Mouse (Mus musculus) heart, postnatal 25 days (tissue): ENCODE results near the gene Senp1. TPM values are rescaled to one million over a fixed set of nuclear protein-coding genes. Genes with fewer than 3 reads are reported as not detected.

Experiments used
- total RNA-seq, 2 experiments: library from RNA; stranded (reverse); gene quantifications; 2 replicates each; pipeline ENCODE4 v1.2.3; 2021

Senp1 gene
- total RNA-seq, 2 experiments from 2014 or later = 9.9 to 10.2 TPM

Other genes starting within 250 kb of the Senp1 start
- 10 to 100 TPM; 30.3 to 33.0 TPM for gene Hdac7, start 249.2 kb downstream of the Senp1 start, total RNA-seq
- gene Vdr, start 183.1 kb downstream of the Senp1 start, total RNA-seq = 1 to 10 TPM; 1.5 to 2.5 TPM
- 10 to 100 TPM; 10.9 to 15.3 TPM for gene Tmem106c, start 129.5 kb downstream of the Senp1 start, total RNA-seq
- under 1 TPM; 0.36 to 0.52 TPM for gene Col2a1, start 89.0 kb downstream of the Senp1 start, total RNA-seq
- 100 to 1,000 TPM; 887 to 925 TPM for gene Pfkm, start 1.2 kb downstream of the Senp1 start, total RNA-seq
- gene Asb8, start 71.9 kb upstream of the Senp1 start, total RNA-seq = 100 to 1,000 TPM; 102 to 106 TPM
- under 1 TPM; 0.81 to 0.91 TPM for gene Ccdc184, start 73.4 kb upstream of the Senp1 start, total RNA-seq
- gene Olfr288, start 101.8 kb upstream of the Senp1 start, total RNA-seq = not detected
- not detected for gene Gm44579, start 127.2 kb upstream of the Senp1 start, total RNA-seq
- not detected for gene Olfr287, start 127.3 kb upstream of the Senp1 start, total RNA-seq
- not detected for gene Olfr286, start 140.7 kb upstream of the Senp1 start, total RNA-seq
- gene H1fnt, start 163.5 kb upstream of the Senp1 start, total RNA-seq = not detected
- gene Zfp641, start 202.4 kb upstream of the Senp1 start, total RNA-seq = 1 to 10 TPM; 5.3 to 6.2 TPM
- not detected for gene Olfr285, start 223.6 kb upstream of the Senp1 start, total RNA-seq
- not detected for gene Olfr284, start 247.2 kb upstream of the Senp1 start, total RNA-seq